Mouse (Mus musculus): Measurements from ENCODE around the gene Fbln2.

DNA sequence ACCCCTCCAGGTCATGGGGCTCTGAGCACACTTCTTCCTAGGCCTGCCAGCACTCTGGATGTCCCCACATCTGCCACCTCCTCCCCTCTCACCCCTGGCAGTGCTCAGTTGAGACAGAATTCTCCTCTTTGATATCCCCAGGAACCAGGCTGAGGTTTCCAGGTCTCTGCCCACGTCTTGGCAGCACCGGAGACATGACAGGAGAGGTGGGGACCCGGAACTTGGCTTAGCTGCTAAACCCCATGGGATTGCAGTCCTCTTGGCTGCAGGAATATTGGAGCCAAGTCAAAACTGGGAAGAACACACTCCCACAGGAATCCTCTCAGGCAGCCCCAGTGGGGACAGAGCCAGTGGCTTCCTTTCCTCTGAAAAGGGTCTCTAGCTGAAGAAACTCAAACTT lies 24.4 kb upstream of the Fbln2 start:
- TF ChIP-seq EP300 (optimal IDR thresholded peaks at IDR 0.05) = no peak
- no peak for TF ChIP-seq CTCF (IDR thresholded peaks at IDR 0.05; ENCODE audit: low read depth)
